8 mouse cellular contexts compared by ENCODE assay signal in genomic region chr5:123114924-123115323, GRCm38 (mm10). TPM values are rescaled to one million over a fixed set of nuclear protein-coding genes. Genes with fewer than 3 reads are reported as not detected.
DNase-seq lines count a peak whose midpoint lies in the region; ATAC-seq and TF ChIP-seq lines count a peak whose summit lies in the region.

No protein-coding gene starts in this region.

- no peak overlapping the region for H3K4me2 ChIP-seq in kidney, embryonic 14.5 days (replicated peaks; ENCODE audit: low read depth, low read length)

- DNase-seq in kidney, adult 11 months, result no peak
- DNase-seq in MEL (ENCODE audit: low read depth, low spot score), result peak; percentile 40
- peak; percentile 53 for DNase-seq in lung, postnatal 14 days
- peak; percentile 54 to 58 for DNase-seq in thymus, postnatal 36 days
- DNase-seq in gastrocnemius, postnatal 25 days, result no peak
- no peak for DNase-seq in left cerebral cortex, adult 11 months (ENCODE audit: low spot score)

- no peak overlapping the region for H3K9ac ChIP-seq in kidney, embryonic 14.5 days (ENCODE audit: low read depth, low read length)
- no peak overlapping the region for H3K9ac ChIP-seq in MEL (ENCODE audit: control insufficient read depth, low read depth, low read length, poor library complexity, severe bottlenecking)

- peak; percentile 9 for TF ChIP-seq CTCF in C2C12 (IDR thresholded peaks at IDR 0.05; ENCODE audit: control insufficient read depth, insufficient read depth, insufficient read length)
- TF ChIP-seq CTCF in MEL (IDR thresholded peaks at IDR 0.05 in 2 of 3, conservative IDR thresholded peaks at IDR 0.05 in 1 of 3; ENCODE audit: control insufficient read depth in 1 of 3, insufficient read depth in 1 of 3, low read depth in 2 of 3, low read length in 3 of 3, poor library complexity in 1 of 3, severe bottlenecking in 1 of 3), result peak; percentile 23 to 67 (median 49); a peak in 5 of 6 replicates

- H3K4me1 ChIP-seq in kidney, embryonic 14.5 days (ENCODE audit: control insufficient read depth, insufficient read depth, low read length), result peaks cover 11% of the 10 kb centered on the region
- H3K4me1 ChIP-seq in MEL (ENCODE audit: control insufficient read depth in 1 of 2, insufficient read depth in 2 of 2, low read length in 2 of 2), result no peaks in the 10 kb centered on the region

- no peak overlapping the region for H3ac ChIP-seq in C2C12 (ENCODE audit: control insufficient read depth, insufficient read length, low read depth)

- no peak for TF ChIP-seq EP300 in MEL (IDR thresholded peaks at IDR 0.05; ENCODE audit: low read depth in 1 of 2, low read length in 2 of 2)

- H3K79me3 ChIP-seq in C2C12 (ENCODE audit: low read depth), result no peaks in the 10 kb centered on the region

- H3K27me3 ChIP-seq in kidney, embryonic 14.5 days (ENCODE audit: control insufficient read depth, insufficient read depth, low read length), result no peaks in the 10 kb centered on the region
- H3K27me3 ChIP-seq in C2C12 (ENCODE audit: control insufficient read depth, insufficient read depth, insufficient read length) (no peaks in the 10 kb centered on the region), MEL (ENCODE audit: control insufficient read depth in 1 of 2, insufficient read depth in 2 of 2, low read length in 2 of 2) (no peaks in the 10 kb centered on the region)

- no peaks in the 10 kb centered on the region for H3K36me3 ChIP-seq in kidney, embryonic 14.5 days (ENCODE audit: control insufficient read depth, insufficient read depth, low read length)
- H3K36me3 ChIP-seq in C2C12 (ENCODE audit: control insufficient read depth, insufficient read depth) (no peaks in the 10 kb centered on the region), MEL (ENCODE audit: control insufficient read depth in 1 of 2, insufficient read depth in 2 of 2, low read length in 2 of 2) (no peaks in the 10 kb centered on the region)

- 42% methylated on average over 7 of the region's 7 CpGs for WGBS in kidney, embryonic 14.5 days

- 0 out of 2 replicates have a peak, but pooled peaks have one; percentile 21 for ATAC-seq in kidney, embryonic 14.5 days (ENCODE audit: low FRiP score, low TSS enrichment)

- H3K27ac ChIP-seq in kidney, embryonic 14.5 days (ENCODE audit: low read depth, low read length), result no peak overlapping the region
- H3K27ac ChIP-seq in MEL (ENCODE audit: control insufficient read depth, low read depth, low read length), result no peak overlapping the region

- peak; percentile 36 for TF ChIP-seq RAD21 in MEL (IDR thresholded peaks at IDR 0.05; ENCODE audit: low read depth, low read length)

- H3K4me3 ChIP-seq in kidney, embryonic 14.5 days (ENCODE audit: low read length), result no peak overlapping the region
- no peak overlapping the region for H3K4me3 ChIP-seq in C2C12 (ENCODE audit: insufficient read depth, poor library complexity, severe bottlenecking)
- H3K4me3 ChIP-seq in MEL (ENCODE audit: control insufficient read depth in 1 of 2, insufficient read depth in 1 of 2, low read depth in 2 of 2, low read length in 2 of 2), result no peak overlapping the region

- H3K79me2 ChIP-seq in C2C12 (ENCODE audit: control insufficient read depth, insufficient read depth), result no peaks in the 10 kb centered on the region
- no peaks in the 10 kb centered on the region for H3K79me2 ChIP-seq in MEL (ENCODE audit: control insufficient read depth, insufficient read depth, low read length, poor library complexity)

- H3K9me3 ChIP-seq in kidney, embryonic 14.5 days (ENCODE audit: control insufficient read depth, low read length), result no peaks in the 10 kb centered on the region
- H3K9me3 ChIP-seq in MEL (replicated peaks; ENCODE audit: insufficient read depth, low read length), result no peaks in the 10 kb centered on the region

- TF ChIP-seq POLR2A in MEL (IDR thresholded peaks at IDR 0.05; ENCODE audit: control insufficient read depth in 1 of 2, insufficient read depth in 1 of 2, low read depth in 1 of 2, low read length in 2 of 2, poor library complexity in 1 of 2), result no peak

TF ChIP-seq in C2C12, 6 proteins besides CTCF, POLR2A, EP300 and RAD21:
- TF ChIP-seq MYOD1 (IDR thresholded peaks at IDR 0.05; ENCODE audit: control insufficient read depth, insufficient read length, low read depth) (no peak), CEBPB (IDR thresholded peaks at IDR 0.05; ENCODE audit: low read depth) (no peak), FOSL1 (IDR thresholded peaks at IDR 0.05; ENCODE audit: insufficient read depth, low read length, poor library complexity, severe bottlenecking) (no peak), USF1 (IDR thresholded peaks at IDR 0.05; ENCODE audit: low read depth) (no peak), MYOG (IDR thresholded peaks at IDR 0.05; ENCODE audit: control insufficient read depth, extremely low read depth, insufficient read length) (no peak), MAX (IDR thresholded peaks at IDR 0.05) (no peak)
TF ChIP-seq in C2C12: peak in this region for 0.

TF ChIP-seq in MEL, 35 proteins besides CTCF, POLR2A, EP300 and RAD21:
- TF ChIP-seq GATA1 (IDR thresholded peaks at IDR 0.05; ENCODE audit: low read depth, low read length) (no peak), BHLHE40 (IDR thresholded peaks at IDR 0.05; ENCODE audit: borderline replicate concordance, low read depth, low read length) (no peak), HCFC1 (IDR thresholded peaks at IDR 0.05; ENCODE audit: low read depth, low read length) (no peak), TCF12 (IDR thresholded peaks at IDR 0.05; ENCODE audit: low read depth, low read length) (no peak), MAFK (IDR thresholded peaks at IDR 0.05; ENCODE audit: borderline replicate concordance, low read depth, low read length) (no peak), SMC3 (IDR thresholded peaks at IDR 0.05; ENCODE audit: low read depth, low read length) (peak; percentile 79), CHD1 (IDR thresholded peaks at IDR 0.05; ENCODE audit: low read depth, low read length) (no peak), ZKSCAN1 (IDR thresholded peaks at IDR 0.05; ENCODE audit: low read depth, low read length) (no peak), ZC3H11A (IDR thresholded peaks at IDR 0.05; ENCODE audit: low read depth, low read length) (peak; percentile 56), E2F4 (IDR thresholded peaks at IDR 0.05; ENCODE audit: borderline replicate concordance, low read depth, low read length) (no peak), SIN3A (IDR thresholded peaks at IDR 0.05; ENCODE audit: low read length) (no peak), MAX (IDR thresholded peaks at IDR 0.05; ENCODE audit: low read length) (no peak), ZMIZ1 (IDR thresholded peaks at IDR 0.05; ENCODE audit: low read depth, low read length) (no peak), MYB (IDR thresholded peaks at IDR 0.05; ENCODE audit: low read depth, low read length) (no peak), CHD2 (IDR thresholded peaks at IDR 0.05; ENCODE audit: low read length) (no peak), KAT2A (conservative IDR thresholded peaks at IDR 0.05; ENCODE audit: low read depth, low read length) (no peak), MYC (IDR thresholded peaks at IDR 0.05; ENCODE audit: low read depth, low read length) (no peak)

RNA-seq across cellular contexts. Expression of gene Rhof, which starts 17.6 kb away (rescaled TPM):
- polyA plus RNA-seq in kidney, embryonic 14.5 days (2014; fragmentation: Nextera tagmentation; extraction: Ambion mirVana), result 2.0 and 3.2 TPM in 2 replicates
- polyA plus RNA-seq in C2C12 (2012; fragmentation: generic; extraction: Trizol) (1.9 TPM), MEL (2012; ENCODE audit: insufficient read depth in 1 of 2, insufficient read length in 2 of 2, low read depth in 1 of 2, low replicate concordance in 2 of 2, missing spikeins in 1 of 2) (10 to 100 TPM in 1 of 2 experiments, not detected in 1; 10.4 TPM)
- 2.5 and 4.1 TPM in 2 replicates for total RNA-seq in MEL (2012; rRNA removed)
- total RNA-seq in gastrocnemius, postnatal 25 days (2021), result under 1 TPM; 0.23 to 0.38 TPM

RNA-seq across cellular contexts. Expression of gene Setd1b, which starts 27.1 kb away (rescaled TPM):
- 16.6 and 16.7 TPM in 2 replicates for polyA plus RNA-seq in kidney, embryonic 14.5 days (2014; fragmentation: Nextera tagmentation; extraction: Ambion mirVana)
- polyA plus RNA-seq in C2C12 (2012; fragmentation: generic; extraction: Trizol) (4.4 TPM), MEL (2012; ENCODE audit: insufficient read depth in 1 of 2, insufficient read length in 2 of 2, low read depth in 1 of 2, low replicate concordance in 2 of 2, missing spikeins in 1 of 2) (10 to 100 TPM in 1 of 2 experiments, not detected in 1; 23.5 TPM)
- 3.0 and 4.1 TPM in 2 replicates for total RNA-seq in MEL (2012; rRNA removed)
- 1 to 10 TPM; 8.1 to 9.6 TPM for total RNA-seq in gastrocnemius, postnatal 25 days (2021)

RNA-seq across cellular contexts. Expression of gene Tmem120b, which starts 46.7 kb away (rescaled TPM):
- polyA plus RNA-seq in kidney, embryonic 14.5 days (2014; fragmentation: Nextera tagmentation; extraction: Ambion mirVana), result 12.0 and 13.1 TPM in 2 replicates
- polyA plus RNA-seq in C2C12 (2012; fragmentation: generic; extraction: Trizol), result 10.4 TPM
- total RNA-seq in MEL (2012; rRNA removed), result 4.3 and 6.8 TPM in 2 replicates
- 1 to 10 TPM in 1 of 2 experiments, not detected in 1; 5.6 TPM for polyA plus RNA-seq in MEL (2012; ENCODE audit: insufficient read depth in 1 of 2, insufficient read length in 2 of 2, low read depth in 1 of 2, low replicate concordance in 2 of 2, missing spikeins in 1 of 2)
- 10 to 100 TPM; 14.1 to 15.3 TPM for total RNA-seq in gastrocnemius, postnatal 25 days (2021)

RNA-seq across cellular contexts. Expression of gene Psmd9, which starts 54.3 kb away (rescaled TPM):
- polyA plus RNA-seq in kidney, embryonic 14.5 days (2014; fragmentation: Nextera tagmentation; extraction: Ambion mirVana), result 73.9 and 79.4 TPM in 2 replicates
- polyA plus RNA-seq in C2C12 (2012; fragmentation: generic; extraction: Trizol), result 33.2 TPM
- 28.4 and 32.0 TPM in 2 replicates for total RNA-seq in MEL (2012; rRNA removed)
- 10 to 100 TPM in 1 of 2 experiments, not detected in 1; 54.6 TPM for polyA plus RNA-seq in MEL (2012; ENCODE audit: insufficient read depth in 1 of 2, insufficient read length in 2 of 2, low read depth in 1 of 2, low replicate concordance in 2 of 2, missing spikeins in 1 of 2)
- total RNA-seq in gastrocnemius, postnatal 25 days (2021), result 10 to 100 TPM; 14.2 to 15.2 TPM

Comparison
In these comparisons a context has a peak if more than half of its experiments do, and no peak if none do; other contexts are left out.
1. DNase-seq: peak in MEL (single experiment), lung, postnatal 14 days (single experiment) and thymus, postnatal 36 days (2 of 2); none in kidney, adult 11 months (single experiment), gastrocnemius, postnatal 25 days (single experiment) and left cerebral cortex, adult 11 months (single experiment).